Mouse (Mus musculus) cortical plate, adult 2 months (tissue): ENCODE measurements around the gene Cfap52.

Experiments used
- CTCF ChIP-seq: fragments of 200-500 bp; IDR thresholded peaks from 2 replicates; pipeline ENCODE4 v1.5.1; 2011; ENCODE audit warnings: mild to moderate bottlenecking, control low read depth, low read length; ENCODE audit not compliant: insufficient read depth; ENCODE audit errors: extremely low read depth
- POLR2A ChIP-seq: fragments of 200-500 bp; IDR thresholded peaks from 2 replicates; pipeline ENCODE4 v1.6.1; 2011; ENCODE audit warnings: mild to moderate bottlenecking, low read length, control low read depth; ENCODE audit not compliant: insufficient read depth; ENCODE audit errors: extremely low read depth

DNA sequence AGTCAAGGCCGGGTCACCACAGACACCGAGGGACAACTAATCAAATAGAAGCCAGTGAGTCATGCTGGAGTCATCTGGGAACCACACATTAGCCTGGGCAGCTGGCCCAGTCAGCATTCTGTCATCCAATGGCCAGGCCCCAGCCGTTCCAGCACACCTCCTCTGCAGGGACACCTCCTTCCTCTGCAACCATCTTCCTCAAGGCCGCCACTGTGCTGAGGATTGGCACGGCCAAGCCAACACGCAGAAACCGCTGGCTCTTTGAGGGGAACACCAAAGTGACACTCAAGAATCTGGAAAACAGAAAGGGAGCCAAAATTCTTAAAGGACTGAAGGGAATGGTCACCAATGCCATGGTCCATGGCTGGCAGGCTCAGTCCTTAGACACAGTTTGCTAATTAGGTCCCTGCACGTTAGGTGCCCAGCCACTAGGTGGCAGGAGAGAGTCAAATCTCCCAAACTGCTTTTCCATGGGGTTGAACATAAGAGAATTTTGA, 68.3 kb downstream of the Cfap52 start:
- TF ChIP-seq CTCF (peak; percentile 86), POLR2A (no peak)
